Mouse (Mus musculus) hindbrain, embryonic 15.5 days (tissue): Measurements from ENCODE around the gene Iqcf4. TPM values are rescaled to one million over a fixed set of nuclear protein-coding genes. Genes with fewer than 3 reads are reported as not detected.
"Not testable (repeated sequence)": the region's sequence is repeated elsewhere in the genome, so short reads cannot be mapped to it uniquely, and the experiment has no call there.

Experiments used
- ATAC-seq: fragments of 200-750 bp; cut with Nextera tagmentation; 2 replicates; pipeline ENCODE4 v1.8.0; 2017; ENCODE audit warnings: low read depth, moderate number of reproducible peaks, moderate TSS enrichment; ENCODE audit not compliant: low FRiP score
- H3K27ac ChIP-seq: fragments of 300-500 bp; sonication (generic); replicated peaks from 2 replicates; pipeline ENCODE4 v1.5.1; 2015; ENCODE audit warnings: mild to moderate bottlenecking, inconsistent platforms
- H3K27me3 ChIP-seq: fragments of 300-500 bp; sonication (generic); 2 replicates; pipeline ENCODE4 v1.6.1; 2015; ENCODE audit warnings: control low read depth, inconsistent platforms
- H3K36me3 ChIP-seq: fragments of 300-500 bp; sonication (generic); 2 replicates; pipeline ENCODE4 v1.6.1; 2015; ENCODE audit warnings: control low read depth, inconsistent platforms
- H3K4me1 ChIP-seq: fragments of 300-500 bp; sonication (generic); replicated peaks from 2 replicates; pipeline ENCODE4 v1.6.1; 2015; ENCODE audit warnings: control low read depth, inconsistent platforms
- H3K4me2 ChIP-seq: fragments of 300-500 bp; sonication (generic); 2 replicates; pipeline ENCODE4 v1.6.1; 2015; ENCODE audit warnings: moderate library complexity, mild to moderate bottlenecking, inconsistent platforms
- H3K4me3 ChIP-seq: fragments of 300-500 bp; sonication (generic); 2 replicates; pipeline ENCODE4 v1.5.1; 2015; ENCODE audit warnings: mild to moderate bottlenecking, inconsistent platforms
- H3K9ac ChIP-seq: fragments of 300-500 bp; sonication (generic); 2 replicates; pipeline ENCODE4 v1.6.1; 2015; ENCODE audit warnings: inconsistent platforms
- H3K9me3 ChIP-seq: fragments of 300-500 bp; sonication (generic); 2 replicates; pipeline ENCODE4 v1.6.1; 2016; ENCODE audit warnings: control low read depth, inconsistent platforms
- WGBS: fragments of 180-500 bp; shearing (Covaris S2); methylation state at CpG from one replicate; pipeline ENCODE4 v1.1.7; 2015; 5-methylcytosine and 5-hydroxymethylcytosine counted together
- polyA plus RNA-seq: library from polyadenylated mRNA; unstranded; fragments of >200 nt; fragmentation: Nextera tagmentation; extraction: Ambion mirVana; gene quantifications from 2 replicates; pipeline ENCODE4 v1.2.1, GENCODE M21; 2015

Iqcf4 gene
- not detected in 2 replicates for polyA plus RNA-seq

GRCm38 (mm10) chr9:106570896-106571295 is at the start of gene Iqcf4:
TSS of gene Iqcf4 (minus strand) at chr9:106570996.
- no peak within 1 kb of the TSS for H3K9ac ChIP-seq
- H3K36me3 ChIP-seq, result no peaks in the 10 kb centered on the region
- H3K4me1 ChIP-seq, result no peaks in the 10 kb centered on the region
- no peak for ATAC-seq
- H3K27me3 ChIP-seq, result no peaks in the 10 kb centered on the region
- no peak within 1 kb of the TSS for H3K27ac ChIP-seq
- no peak within 1 kb of the TSS for H3K4me3 ChIP-seq
- 91% methylated on average over 7 of the region's 7 CpGs for WGBS
- H3K9me3 ChIP-seq, result no peaks in the 10 kb centered on the region
- no peak within 1 kb of the TSS for H3K4me2 ChIP-seq

DNA sequence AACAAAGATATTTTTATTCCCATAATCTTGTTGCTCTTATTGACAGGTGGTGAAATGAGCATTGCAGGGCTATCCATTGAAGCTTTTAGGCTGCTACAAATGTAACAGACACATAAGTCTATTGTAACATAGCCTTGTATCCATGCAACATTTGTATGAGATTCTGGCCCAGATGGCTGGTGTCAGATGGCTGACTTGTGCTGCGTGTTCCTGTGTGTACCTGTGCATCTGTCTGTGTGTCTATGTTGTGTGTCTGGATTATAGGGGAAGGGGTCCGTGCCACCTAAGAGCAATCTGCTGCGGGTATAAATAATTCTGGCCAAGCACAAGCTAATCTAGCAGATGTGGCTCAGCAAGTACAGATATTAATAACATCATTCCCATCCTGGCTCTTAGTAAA is 46.7 kb upstream of the Iqcf4 start:
- no peak for ATAC-seq
- Histone ChIP-seq H3K36me3 (no peaks in the 10 kb centered on the region), H3K27me3 (no peaks in the 10 kb centered on the region), H3K4me1 (no peaks in the 10 kb centered on the region), H3K4me2 (no peak overlapping the region), H3K9ac (no peak overlapping the region), H3K27ac (no peak overlapping the region), H3K9me3 (no peaks in the 10 kb centered on the region), H3K4me3 (no peak overlapping the region)
- 76% methylated on average over 3 of the region's 3 CpGs for WGBS

DNA sequence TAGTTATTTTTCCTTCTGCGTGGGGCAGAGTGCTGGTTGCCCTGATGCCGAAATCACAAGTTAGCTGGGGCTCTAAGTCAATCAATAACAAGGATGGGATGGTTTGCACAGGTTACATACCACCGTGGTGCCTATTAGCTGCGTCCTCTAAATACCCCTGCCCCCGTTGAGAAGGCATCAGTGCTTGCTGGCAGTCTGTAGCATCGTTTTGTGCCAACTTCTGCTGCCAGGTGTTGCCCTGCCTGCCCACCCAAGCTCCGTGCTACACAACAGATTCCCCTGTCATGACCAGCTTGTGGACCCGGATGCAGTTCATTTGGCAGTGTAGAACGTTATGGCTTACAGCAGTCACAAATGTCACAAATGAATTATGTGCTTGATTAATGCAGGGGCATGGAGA is 45.5 kb upstream of the Iqcf4 start:
- 79% methylated on average over 9 of the region's 9 CpGs for WGBS

DNA sequence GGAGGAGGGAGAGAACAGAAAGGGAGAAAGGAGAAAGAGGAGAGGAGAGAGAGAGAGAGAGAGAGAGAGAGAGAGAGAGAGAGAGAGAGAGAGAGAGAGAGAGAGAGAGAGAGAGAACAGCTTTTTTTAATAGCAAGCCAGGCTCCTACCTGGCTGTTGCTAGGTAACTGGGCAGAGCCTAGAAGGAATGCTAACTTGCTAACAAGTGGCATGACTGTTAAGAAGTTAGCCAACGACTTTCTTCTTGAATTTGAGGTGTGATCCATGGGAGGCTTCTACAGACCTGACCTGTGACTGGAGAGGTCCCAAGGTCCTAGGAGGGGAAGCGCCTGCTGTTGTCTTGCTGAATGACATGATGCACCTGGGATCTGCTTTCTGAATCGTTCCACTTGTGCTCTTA is 43.8 kb upstream of the Iqcf4 start:
- Histone ChIP-seq H3K36me3 (no peaks in the 10 kb centered on the region), H3K27me3 (no peaks in the 10 kb centered on the region), H3K4me3 (no peak overlapping the region), H3K9me3 (no peaks in the 10 kb centered on the region), H3K27ac (no peak overlapping the region), H3K4me1 (no peaks in the 10 kb centered on the region), H3K4me2 (no peak overlapping the region), H3K9ac (no peak overlapping the region)
- ATAC-seq, result no peak
- 52% methylated on average over 3 of the region's 3 CpGs for WGBS

More for the DNA sequence above, 45.5 kb upstream of the Iqcf4 start:
- no peak overlapping the region for H3K27ac ChIP-seq
- H3K4me1 ChIP-seq, result no peaks in the 10 kb centered on the region
- no peak overlapping the region for H3K4me3 ChIP-seq
- H3K4me2 ChIP-seq, result no peak overlapping the region
- H3K36me3 ChIP-seq, result no peaks in the 10 kb centered on the region
- no peak overlapping the region for H3K9ac ChIP-seq
- no peaks in the 10 kb centered on the region for H3K9me3 ChIP-seq
- no peaks in the 10 kb centered on the region for H3K27me3 ChIP-seq
- ATAC-seq, result no peak

- no peak overlapping the region for H3K9ac ChIP-seq
- no peaks in the 10 kb centered on the region for H3K4me1 ChIP-seq
- no peak overlapping the region for H3K27ac ChIP-seq
- no peaks in the 10 kb centered on the region for H3K27me3 ChIP-seq
- no peak for ATAC-seq
- WGBS, result 70% methylated on average over 2 of the region's 2 CpGs
- H3K36me3 ChIP-seq, result no peaks in the 10 kb centered on the region
- no peaks in the 10 kb centered on the region for H3K9me3 ChIP-seq
- no peak overlapping the region for H3K4me3 ChIP-seq
- H3K4me2 ChIP-seq, result no peak overlapping the region
These were observed 43.2 kb upstream of the Iqcf4 start for GRCm38 (mm10) chr9:106613951-106614350.

DNA sequence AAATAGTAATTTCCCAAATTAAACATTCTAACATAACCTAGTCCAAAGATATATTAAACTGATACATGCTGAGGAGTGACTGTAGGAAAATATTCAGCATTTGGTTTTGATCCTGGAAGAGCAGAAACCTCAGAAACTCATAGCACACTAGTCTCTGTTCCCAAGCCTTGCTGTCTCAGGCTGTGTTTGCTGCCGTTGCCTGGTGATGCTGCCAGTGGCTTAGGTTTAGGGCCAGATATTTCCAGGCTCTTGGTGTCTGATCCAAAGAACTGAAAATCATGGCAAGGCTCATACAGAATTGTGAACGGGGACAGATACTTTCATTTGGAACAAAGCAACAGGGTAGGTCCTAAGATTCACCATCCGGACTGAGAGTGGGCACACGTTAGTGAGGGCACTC is 39.9 kb upstream of the Iqcf4 start:
- Histone ChIP-seq H3K36me3 (no peaks in the 10 kb centered on the region), H3K9me3 (no peaks in the 10 kb centered on the region), H3K27ac (no peak overlapping the region), H3K4me1 (no peaks in the 10 kb centered on the region), H3K9ac (no peak overlapping the region), H3K4me3 (no peak overlapping the region), H3K4me2 (no peak overlapping the region), H3K27me3 (no peaks in the 10 kb centered on the region)
- no peak for ATAC-seq
- WGBS, result 80% methylated on average over 4 of the region's 4 CpGs

GRCm38 (mm10) chr9:106600546-106600945 is 29.8 kb upstream of the Iqcf4 start:
- no peak overlapping the region for H3K27ac ChIP-seq
- no peaks in the 10 kb centered on the region for H3K36me3 ChIP-seq
- no peaks in the 10 kb centered on the region for H3K9me3 ChIP-seq
- H3K27me3 ChIP-seq, result no peaks in the 10 kb centered on the region
- H3K4me2 ChIP-seq, result no peak overlapping the region
- H3K4me3 ChIP-seq, result no peak overlapping the region
- no peak for ATAC-seq
- H3K9ac ChIP-seq, result no peak overlapping the region
- no peaks in the 10 kb centered on the region for H3K4me1 ChIP-seq
- 21% methylated on average over 8 of the region's 8 CpGs for WGBS

- Histone ChIP-seq H3K9ac (no peak overlapping the region), H3K27me3 (no peaks in the 10 kb centered on the region), H3K4me3 (no peak overlapping the region), H3K27ac (no peak overlapping the region), H3K4me1 (no peaks in the 10 kb centered on the region), H3K9me3 (no peaks in the 10 kb centered on the region), H3K4me2 (no peak overlapping the region), H3K36me3 (no peaks in the 10 kb centered on the region)
- no peak for ATAC-seq
- WGBS, result 39% methylated on average over 7 of the region's 7 CpGs
These were observed 27.7 kb upstream of the Iqcf4 start for GRCm38 (mm10) chr9:106598466-106598865.

DNA sequence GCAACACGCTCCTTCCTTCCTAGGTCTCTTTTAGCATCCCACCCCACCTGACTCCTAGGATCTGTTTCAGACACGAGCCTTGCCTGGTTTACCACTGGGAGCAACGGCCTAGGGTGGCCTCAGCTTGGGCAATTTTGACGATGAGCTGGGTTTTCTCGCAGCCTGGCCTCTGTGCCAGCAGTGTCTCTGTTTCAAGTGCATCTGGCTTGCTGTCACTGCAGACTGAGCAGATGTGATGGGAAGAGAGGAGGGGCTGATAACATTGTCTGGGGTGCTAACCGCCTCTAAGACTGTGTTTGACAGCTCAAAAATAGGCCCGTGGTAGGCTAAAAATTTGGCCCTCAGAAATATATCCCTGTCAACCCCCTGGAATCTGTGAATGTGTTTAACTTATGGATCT is 25.0 kb upstream of the Iqcf4 start:
- WGBS, result 63% methylated on average over 7 of the region's 7 CpGs
- H3K27me3 ChIP-seq, result no peaks in the 10 kb centered on the region
- ATAC-seq, result no peak
- no peaks in the 10 kb centered on the region for H3K9me3 ChIP-seq
- H3K36me3 ChIP-seq, result no peaks in the 10 kb centered on the region
- H3K4me3 ChIP-seq, result no peak overlapping the region
- H3K4me2 ChIP-seq, result no peak overlapping the region
- no peak overlapping the region for H3K27ac ChIP-seq
- H3K4me1 ChIP-seq, result no peaks in the 10 kb centered on the region
- no peak overlapping the region for H3K9ac ChIP-seq

DNA sequence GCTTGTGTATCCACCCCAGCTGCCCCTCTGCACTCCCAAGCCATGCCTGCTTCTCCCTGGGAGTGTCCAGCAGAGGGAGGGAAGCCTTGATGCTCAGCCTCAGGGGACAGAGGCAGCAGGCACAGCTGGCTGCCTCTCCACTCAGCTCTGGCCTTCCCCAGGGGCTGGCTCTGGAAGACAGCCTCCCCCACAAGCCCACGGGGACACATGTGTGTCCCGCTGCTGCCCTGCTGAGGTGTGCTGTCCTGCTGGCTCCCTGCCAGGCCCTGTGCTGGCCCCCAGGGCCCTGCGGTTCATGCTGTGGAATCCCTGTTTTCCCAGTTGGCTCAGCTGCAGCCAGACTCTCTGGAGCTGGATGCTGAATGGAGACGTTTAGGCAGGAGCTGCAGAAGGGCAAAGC is 24.6 kb upstream of the Iqcf4 start:
- not testable (repeated sequence) for H3K4me1 ChIP-seq, H3K4me3 ChIP-seq, ATAC-seq, H3K9me3 ChIP-seq, H3K9ac ChIP-seq, H3K4me2 ChIP-seq, H3K27ac ChIP-seq, H3K27me3 ChIP-seq, H3K36me3 ChIP-seq
- WGBS, result 11% methylated on average over 4 of the region's 4 CpGs

- H3K9me3 ChIP-seq, result no peaks in the 10 kb centered on the region
These were observed 21.4 kb upstream of the Iqcf4 start for GRCm38 (mm10) chr9:106592158-106592557.

DNA sequence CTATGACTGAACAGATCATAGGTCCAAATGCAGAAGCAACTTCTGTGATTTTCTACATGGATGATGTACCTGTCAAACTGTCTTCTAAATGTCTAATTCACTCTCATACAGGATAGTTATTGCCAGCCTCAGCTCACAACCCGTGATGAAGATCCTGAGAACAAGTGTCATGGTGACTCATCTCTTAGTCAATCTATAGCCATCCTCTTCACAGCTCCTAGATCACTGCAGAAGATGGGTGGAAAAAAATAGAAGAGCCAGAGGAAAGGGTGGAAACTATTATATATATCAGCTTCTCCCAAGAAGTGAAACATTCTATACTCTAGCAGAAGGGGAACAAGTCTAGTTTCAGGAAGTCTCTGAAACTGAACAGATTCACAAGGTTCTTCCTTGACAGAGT is 11.8 kb upstream of the Iqcf4 start:
- H3K9me3 ChIP-seq, result no peaks in the 10 kb centered on the region
- H3K9ac ChIP-seq, result no peak overlapping the region
- no peak for ATAC-seq
- H3K4me3 ChIP-seq, result no peak overlapping the region
- no peak overlapping the region for H3K27ac ChIP-seq
- 80% methylated on average over 1 of the region's 1 CpGs for WGBS
- no peaks in the 10 kb centered on the region for H3K36me3 ChIP-seq
- no peak overlapping the region for H3K4me2 ChIP-seq
- no peaks in the 10 kb centered on the region for H3K27me3 ChIP-seq
- H3K4me1 ChIP-seq, result no peaks in the 10 kb centered on the region

More at GRCm38 (mm10) chr9:106592158-106592557, 21.4 kb upstream of the Iqcf4 start:
- H3K4me1 ChIP-seq, result no peaks in the 10 kb centered on the region
- H3K36me3 ChIP-seq, result no peaks in the 10 kb centered on the region
- H3K4me3 ChIP-seq, result no peak overlapping the region
- no peak overlapping the region for H3K4me2 ChIP-seq
- H3K27ac ChIP-seq, result no peak overlapping the region
- H3K27me3 ChIP-seq, result no peaks in the 10 kb centered on the region
- 93% methylated on average over 5 of the region's 5 CpGs for WGBS
- H3K9ac ChIP-seq, result no peak overlapping the region
- ATAC-seq, result no peak

DNA sequence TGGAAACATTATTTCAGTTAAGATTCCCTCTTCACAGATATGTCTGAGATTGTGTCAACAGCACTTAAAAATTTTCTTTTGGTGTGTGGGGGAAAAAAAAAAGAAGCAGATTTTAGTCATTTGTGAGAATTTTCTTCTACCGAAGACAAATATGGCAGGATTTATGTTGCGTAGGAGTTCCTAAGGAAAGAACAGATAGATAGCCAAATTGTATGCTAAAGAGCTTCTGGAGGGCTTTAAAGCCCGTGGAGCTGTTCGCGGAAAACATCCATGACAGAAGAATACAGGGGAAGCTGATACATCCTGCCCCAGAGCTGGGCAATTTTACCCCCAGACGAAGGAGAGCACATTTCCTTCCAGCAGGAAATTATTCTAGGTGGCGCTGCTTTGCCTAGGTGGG is 9.2 kb upstream of the Iqcf4 start:
- 85% methylated on average over 7 of the region's 7 CpGs for WGBS
- Histone ChIP-seq H3K9ac (no peak overlapping the region), H3K4me2 (no peak overlapping the region), H3K9me3 (no peaks in the 10 kb centered on the region), H3K4me3 (no peak overlapping the region), H3K27me3 (no peaks in the 10 kb centered on the region), H3K36me3 (no peaks in the 10 kb centered on the region), H3K27ac (no peak overlapping the region), H3K4me1 (no peaks in the 10 kb centered on the region)
- ATAC-seq, result no peak
